Mouse (Mus musculus) gastrocnemius, adult 18-20 months (tissue): ENCODE results near the gene Fancl. TPM values are rescaled to one million over a fixed set of nuclear protein-coding genes. Genes with fewer than 3 reads are reported as not detected.
"Not testable (repeated sequence)": the region's sequence is repeated elsewhere in the genome, so short reads cannot be mapped to it uniquely, and the experiment has no call there.

ENCODE experiments used
- DNase-seq: peaks from one replicate; pipeline ENCODE4 v3.0.0; 2021; ENCODE audit warnings: low spot score
- long read RNA-seq, 2 experiments: library from polyadenylated mRNA; stranded (forward); transcript quantifications; one replicate each; pipeline ENCODE4 v2.0.0; 2021
- total RNA-seq, 2 experiments: library from RNA; stranded (reverse); gene quantifications; 2 replicates each; pipeline ENCODE4 v1.2.3; 2021

The Fancl gene
- 1 to 10 TPM; 3.0 to 4.9 TPM for total RNA-seq
- long read RNA-seq, experiment 1, partial matches to known transcripts: 0 of 1 reads
- long read RNA-seq, experiment 1, other reads (novel, unspliced or antisense): 0 of 1 reads
- long read RNA-seq, experiment 2, partial matches to known transcripts: 0 of 2 reads
- long read RNA-seq, experiment 2, other reads (novel, unspliced or antisense): 1 of 2 reads

GRCm38 (mm10) chr11:26385971-26386370, at the start of gene Fancl:
Gene Fancl (plus strand): TSS chr11:26386135.
- DNase-seq: no peak

GRCm38 (mm10) chr11:26336848-26337247, 49.1 kb upstream of the Fancl start:
- no peak for DNase-seq

- DNase-seq: not testable (repeated sequence)
Measured at GRCm38 (mm10) chr11:26370176-26370575, 15.8 kb upstream of the Fancl start.

- not testable (repeated sequence) for DNase-seq
Measured at GRCm38 (mm10) chr11:26371980-26372379, 14.0 kb upstream of the Fancl start.

GRCm38 (mm10) chr11:26374132-26374531, 11.8 kb upstream of the Fancl start:
- no peak for DNase-seq

- DNase-seq: no peak
Measured at GRCm38 (mm10) chr11:26378074-26378473, 7.9 kb upstream of the Fancl start.

GRCm38 (mm10) chr11:26381499-26381898, 4.4 kb upstream of the Fancl start:
- DNase-seq: no peak

- DNase-seq: no peak
Measured at GRCm38 (mm10) chr11:26386678-26387077, 743 bp downstream of the Fancl start.

- peak; percentile 89 for DNase-seq
Measured at GRCm38 (mm10) chr11:26387087-26387611, 1.2 kb downstream of the Fancl start.

GRCm38 (mm10) chr11:26395561-26395960, 9.6 kb downstream of the Fancl start:
- DNase-seq: no peak

- DNase-seq: no peak
Measured at GRCm38 (mm10) chr11:26412972-26413371, 27.0 kb downstream of the Fancl start.

GRCm38 (mm10) chr11:26421472-26421871, 35.5 kb downstream of the Fancl start:
- DNase-seq: no peak

GRCm38 (mm10) chr11:26434229-26434628, 48.3 kb downstream of the Fancl start:
- no peak for DNase-seq

GRCm38 (mm10) chr11:26437818-26438217, 51.9 kb downstream of the Fancl start:
- no peak for DNase-seq

- no peak for DNase-seq
Measured at GRCm38 (mm10) chr11:26441121-26441520, 55.2 kb downstream of the Fancl start.

- no peak for DNase-seq
Measured at GRCm38 (mm10) chr11:26444374-26444773, 58.4 kb downstream of the Fancl start.

GRCm38 (mm10) chr11:26449789-26450188, 63.9 kb downstream of the Fancl start:
- DNase-seq: no peak

- no peak for DNase-seq
Measured at GRCm38 (mm10) chr11:26450636-26451035, 64.7 kb downstream of the Fancl start.

- DNase-seq: no peak
Measured at GRCm38 (mm10) chr11:26451228-26451627, 65.3 kb downstream of the Fancl start.

- DNase-seq: no peak
Measured at GRCm38 (mm10) chr11:26452693-26453092, 66.8 kb downstream of the Fancl start.

- no peak for DNase-seq
Measured at GRCm38 (mm10) chr11:26454081-26454480, 68.1 kb downstream of the Fancl start.

- no peak for DNase-seq
Measured at GRCm38 (mm10) chr11:26477037-26477739, 91.3 kb downstream of the Fancl start.

- no peak for DNase-seq
Measured at GRCm38 (mm10) chr11:26481691-26482242, 95.8 kb downstream of the Fancl start.
